Mouse (Mus musculus) thymus, postnatal 25 days (tissue): ENCODE results near the gene Tmem43.
A peak's percentile ranks its signal among the peaks of the same experiment; 100 is the strongest.
"Not testable (repeated sequence)": the region's sequence is repeated elsewhere in the genome, so short reads cannot be mapped to it uniquely, and the experiment has no call there.

ENCODE experiments used
- DNase-seq: peaks from one replicate; pipeline ENCODE4 v3.0.0; 2022

Gene Tmem43

DNA sequence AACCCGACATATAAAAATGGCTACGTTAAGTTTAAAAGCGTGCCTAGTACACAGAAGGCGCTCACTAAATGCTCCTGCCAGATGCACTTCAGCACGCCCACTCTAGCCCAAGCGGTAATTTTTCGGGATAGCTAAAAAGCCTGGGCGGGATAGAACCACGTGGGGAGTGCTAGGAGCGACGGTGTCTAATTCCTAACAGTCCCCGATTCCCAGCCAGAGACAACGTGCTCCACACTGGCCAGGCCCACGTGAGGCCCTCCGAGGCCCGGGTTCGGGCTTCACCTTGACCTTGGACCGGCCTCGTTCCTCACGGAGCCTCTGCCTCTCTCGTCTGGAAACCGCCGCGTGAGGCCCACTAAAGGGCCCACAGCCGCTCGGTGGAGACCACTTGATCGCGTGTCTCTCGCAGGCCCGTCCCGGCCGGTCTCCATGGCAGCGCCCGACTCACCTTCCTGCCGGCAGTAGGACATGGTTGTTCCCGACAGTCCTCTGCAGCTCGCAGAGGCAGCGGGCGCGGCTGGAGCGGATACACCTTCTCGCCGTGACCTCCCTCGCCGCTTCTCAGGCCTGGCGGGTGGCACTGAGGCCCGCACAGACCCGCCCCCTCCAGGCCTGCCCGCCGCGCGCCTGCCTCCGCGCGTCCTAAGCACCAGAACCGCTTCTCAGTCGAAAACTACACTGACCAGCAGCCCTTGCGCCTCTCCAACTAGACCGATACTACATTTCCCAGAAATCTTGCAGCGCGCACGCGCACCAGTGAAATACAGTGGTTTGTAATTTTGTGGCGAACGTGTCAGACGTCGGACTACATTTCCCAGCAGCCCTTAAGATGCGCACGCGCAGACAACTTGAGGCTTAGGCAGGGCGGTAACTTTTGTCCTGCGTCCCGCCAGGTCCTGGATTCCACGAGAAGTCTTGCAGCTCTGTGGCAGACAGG, at the start of gene Tmem43, which contains the start of gene Chchd4:
Gene Tmem43 (plus strand): TSS at position 836 of the 937 bp plus-strand sequence.
Gene Chchd4 (minus strand): TSS at position 679 of the 937 bp plus-strand sequence.
- DNase-seq: peak; percentile 98

DNA sequence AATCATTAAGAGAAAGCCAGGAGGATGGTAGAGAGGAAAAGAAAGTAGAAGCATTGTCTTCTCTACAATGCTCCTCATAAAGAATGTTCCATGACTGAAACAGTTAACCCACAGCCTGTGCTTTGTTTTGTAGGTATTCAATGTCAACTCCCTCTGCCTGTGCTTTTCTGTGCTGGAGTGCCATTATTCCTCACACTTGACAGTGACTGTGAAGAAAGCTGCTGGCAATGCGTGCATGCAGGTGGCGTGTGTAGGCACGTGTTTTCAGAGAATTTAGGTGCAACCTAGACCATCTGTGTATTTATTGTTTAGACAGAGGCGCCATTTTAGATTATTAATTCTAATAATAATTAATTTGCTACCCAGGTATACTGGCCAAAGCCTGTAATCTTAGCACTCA, 49.4 kb upstream of the Tmem43 start:
- DNase-seq: no peak

DNA sequence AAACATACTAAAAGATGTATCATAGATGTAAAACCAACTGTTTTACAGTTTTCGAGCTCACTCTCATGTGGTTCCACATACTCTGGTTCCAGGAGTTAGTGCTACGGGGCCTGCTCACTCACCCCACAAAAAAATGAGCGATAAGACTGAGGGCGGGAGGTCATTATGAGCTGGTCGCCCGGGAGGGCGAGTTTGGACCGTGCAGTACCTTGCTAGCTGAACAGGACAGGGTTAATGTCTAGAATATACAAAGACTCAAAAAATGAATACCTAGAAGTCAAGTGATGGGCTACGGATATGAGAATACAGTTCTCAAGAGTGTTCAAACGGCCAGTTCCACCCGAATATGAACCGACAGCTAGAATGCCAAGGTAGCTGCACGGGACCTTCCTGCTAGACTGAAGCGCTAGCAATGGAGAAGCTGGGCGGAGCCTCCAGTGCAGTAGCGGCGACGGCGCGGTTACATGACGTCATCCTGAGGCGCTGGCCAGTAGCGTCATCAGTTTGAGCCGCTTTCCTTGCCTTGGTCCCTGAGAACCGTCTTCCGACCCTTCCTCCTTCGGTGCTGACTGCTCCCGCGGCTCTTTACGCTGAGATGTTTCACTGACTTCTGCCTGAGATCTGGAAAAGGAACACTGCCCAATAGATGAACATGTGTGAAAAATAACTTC, 32.9 kb upstream of the Tmem43 start:
- DNase-seq: peak; percentile 93

DNA sequence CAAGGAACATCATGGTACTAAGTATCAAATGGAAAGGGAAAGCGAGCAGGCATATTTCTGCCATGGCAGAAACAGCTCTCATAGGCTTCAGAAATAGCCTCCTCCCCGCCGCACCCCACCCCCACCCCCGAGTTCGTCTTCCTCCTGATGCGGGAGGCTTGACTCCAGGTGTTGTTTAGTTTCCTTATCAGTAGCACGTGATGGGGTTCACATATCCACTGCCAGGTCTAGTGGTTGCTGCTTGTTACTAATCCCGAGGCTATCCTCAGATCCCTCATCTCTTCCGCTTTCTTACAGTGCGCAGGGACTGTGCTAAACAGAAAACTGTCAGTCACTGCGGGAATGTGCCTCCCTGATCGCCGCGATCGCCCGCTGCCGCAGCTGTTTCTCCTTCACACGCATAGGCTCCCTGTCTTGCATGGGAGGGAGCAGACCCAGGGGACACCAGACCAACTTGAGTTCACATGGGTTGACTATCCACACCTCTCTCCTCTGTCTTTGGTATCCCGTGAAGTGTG, 32.3 kb upstream of the Tmem43 start:
- DNase-seq: no peak

DNA sequence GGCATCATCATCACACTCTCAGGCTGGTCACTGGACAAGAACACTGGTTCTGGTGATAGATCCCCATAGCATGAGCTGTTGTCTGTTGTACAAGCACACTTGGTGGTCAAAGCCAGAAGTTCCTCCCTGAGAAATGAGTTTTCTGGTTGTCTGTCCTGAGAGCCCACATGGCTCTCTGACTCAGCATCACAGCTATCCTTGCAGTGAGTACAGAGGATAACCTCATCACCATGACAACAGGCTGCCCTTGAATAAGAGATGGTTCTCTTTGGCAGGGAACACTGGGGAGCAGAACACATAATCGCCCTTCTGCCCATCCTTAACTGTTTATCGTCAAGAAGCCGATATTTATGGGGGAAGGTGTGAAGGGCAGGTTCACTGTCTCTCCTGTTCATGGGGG, 28.2 kb upstream of the Tmem43 start:
- no peak for DNase-seq

DNA sequence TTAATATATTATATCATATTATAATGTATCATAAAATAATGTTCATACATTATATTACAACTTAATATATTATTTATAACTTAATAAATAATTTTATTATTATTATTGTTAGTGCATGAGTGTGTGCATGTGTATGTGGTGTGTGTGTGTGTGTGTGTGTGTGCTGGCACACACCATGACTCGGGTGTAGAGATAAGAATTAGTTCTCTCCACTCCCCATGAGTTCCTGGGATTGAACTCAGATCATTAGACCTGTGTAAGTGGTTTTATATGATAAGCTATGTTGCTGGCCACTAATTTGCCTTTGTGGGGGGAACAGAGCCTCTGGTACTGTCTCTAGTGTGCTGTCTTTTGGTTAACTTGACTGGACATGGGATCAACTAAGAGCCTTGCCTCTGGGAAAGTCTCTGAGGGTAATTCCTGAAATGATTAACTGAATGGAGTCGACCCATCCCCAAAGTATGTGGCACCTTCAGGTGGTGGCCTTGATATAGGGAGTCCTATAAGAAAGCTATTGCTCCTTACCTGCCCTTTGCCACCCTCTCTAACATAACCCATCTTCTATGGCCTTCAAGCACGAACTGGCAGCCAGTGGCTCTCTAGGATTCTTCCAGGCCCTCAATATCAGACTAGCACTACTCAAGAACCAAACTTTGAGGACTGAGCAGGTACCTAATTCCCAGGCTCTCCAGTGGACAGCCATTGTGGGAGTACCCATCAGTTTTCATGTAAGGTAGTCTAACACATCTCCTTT, 23.9 kb upstream of the Tmem43 start:
- no peak for DNase-seq

DNA sequence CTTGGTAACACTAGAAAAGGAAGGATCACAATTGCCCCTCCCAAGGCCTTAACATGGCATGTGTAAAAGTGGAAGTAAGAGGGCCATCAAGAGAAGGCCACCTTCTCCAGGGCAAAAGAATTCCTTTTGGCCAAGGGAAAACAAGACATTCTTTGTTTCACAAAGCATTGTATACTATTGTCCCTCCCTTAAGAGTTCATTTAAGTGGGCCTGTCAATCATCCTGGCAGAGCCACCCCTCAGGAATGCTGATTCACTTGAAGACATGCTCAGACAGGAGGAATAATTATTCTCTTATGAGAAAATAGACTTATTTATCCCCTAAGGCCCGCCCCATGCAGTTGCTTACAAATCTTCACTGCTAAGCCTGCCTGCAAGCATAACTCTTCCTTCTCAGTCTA, 21.4 kb upstream of the Tmem43 start:
- no peak for DNase-seq

DNA sequence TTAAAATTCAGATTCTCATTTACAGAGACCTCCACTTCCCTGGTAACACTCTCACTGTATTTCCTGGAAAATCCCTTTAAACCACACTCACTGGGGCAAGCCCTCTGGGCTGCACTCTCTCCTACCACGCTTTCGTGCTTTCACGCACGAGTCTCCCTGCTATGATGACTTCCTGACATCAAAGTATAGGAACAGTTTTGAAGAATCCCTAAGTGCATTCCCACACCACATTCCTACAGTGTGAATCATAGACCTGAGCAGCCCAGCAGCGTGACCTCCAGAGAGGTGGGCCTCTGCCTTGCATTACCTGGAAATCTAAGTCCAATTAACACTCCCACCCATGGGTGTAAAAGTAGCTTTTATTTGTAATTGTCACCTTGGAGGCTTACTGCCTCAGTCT, 19.0 kb upstream of the Tmem43 start:
- no peak for DNase-seq

DNA sequence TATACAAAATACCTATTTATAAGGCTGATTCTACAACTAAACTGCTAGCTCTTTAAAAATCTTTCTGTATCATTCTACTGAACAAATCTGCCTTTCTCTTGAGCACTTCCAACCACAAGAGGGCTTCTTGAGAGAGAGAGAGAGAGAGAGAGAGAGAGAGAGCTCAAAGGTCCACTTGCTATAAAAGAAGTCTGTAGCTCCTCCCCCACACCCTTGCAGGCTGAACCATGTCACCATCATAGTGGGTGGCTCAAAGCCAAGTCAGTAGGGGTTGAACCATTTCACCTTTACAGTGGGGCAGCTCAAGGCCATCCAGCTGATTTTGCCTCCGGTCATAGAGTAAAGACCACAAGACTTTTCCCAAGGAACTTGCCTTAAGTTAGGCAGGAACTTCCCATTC, 14.0 kb upstream of the Tmem43 start:
- DNase-seq: no peak

DNA sequence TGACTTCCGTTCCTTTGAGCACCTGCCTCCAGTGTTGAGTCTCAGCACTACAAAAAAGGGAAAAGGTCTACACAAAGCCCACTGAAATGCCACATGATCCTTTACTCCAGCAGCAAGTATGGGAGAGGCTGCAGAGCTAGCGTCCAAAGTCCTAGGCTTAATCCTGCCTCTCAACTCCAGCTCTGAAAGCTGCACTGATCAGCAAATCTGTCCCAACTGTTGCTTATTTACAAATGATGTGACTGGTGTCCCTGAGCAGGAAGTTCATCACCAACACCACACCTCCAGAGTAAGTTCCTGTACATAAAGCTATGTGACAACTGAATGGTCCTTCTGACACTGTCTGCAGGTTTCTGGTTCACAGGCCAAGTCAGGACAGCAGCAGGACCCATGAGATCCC, 7.7 kb upstream of the Tmem43 start:
- no peak for DNase-seq

DNA sequence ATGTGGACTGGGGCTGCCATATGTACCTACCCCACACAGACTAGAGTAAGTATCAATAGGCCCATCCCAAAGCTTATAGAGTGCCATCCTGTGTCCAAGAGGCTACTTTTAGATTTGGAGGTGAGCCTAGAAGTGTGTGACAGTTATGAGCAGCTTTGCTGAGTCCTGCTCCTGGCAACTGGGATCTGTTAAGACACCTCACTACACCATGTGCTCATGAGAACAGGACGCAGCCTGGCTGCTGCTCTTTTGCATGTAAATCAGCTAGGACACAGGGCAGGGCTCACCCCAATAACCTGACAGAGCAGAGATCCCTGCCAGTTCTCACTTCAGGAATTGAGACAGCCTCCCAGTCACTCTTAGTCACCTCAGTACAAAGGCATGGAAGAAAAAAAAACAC, 6.4 kb upstream of the Tmem43 start:
- DNase-seq: no peak

DNA sequence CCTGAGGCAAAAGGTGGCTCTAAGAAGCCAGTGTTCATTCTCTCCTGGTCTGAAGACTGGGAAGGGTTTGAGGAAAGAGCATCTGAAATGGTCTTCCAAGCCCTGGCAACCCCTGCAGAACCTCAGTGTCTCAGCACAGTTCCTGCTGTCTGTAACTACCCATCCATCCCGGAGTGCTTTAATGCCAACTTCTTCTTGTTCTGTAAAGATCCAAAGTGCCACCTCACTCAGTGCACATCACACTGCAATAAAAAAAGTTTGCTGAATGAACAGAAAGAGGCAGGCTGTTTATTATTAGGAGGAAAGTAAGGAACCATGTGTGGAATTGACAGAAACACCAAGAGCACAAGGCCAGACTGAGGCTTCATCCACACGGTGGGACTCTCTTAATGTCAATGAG, 2.8 kb upstream of the Tmem43 start:
- no peak for DNase-seq

DNA sequence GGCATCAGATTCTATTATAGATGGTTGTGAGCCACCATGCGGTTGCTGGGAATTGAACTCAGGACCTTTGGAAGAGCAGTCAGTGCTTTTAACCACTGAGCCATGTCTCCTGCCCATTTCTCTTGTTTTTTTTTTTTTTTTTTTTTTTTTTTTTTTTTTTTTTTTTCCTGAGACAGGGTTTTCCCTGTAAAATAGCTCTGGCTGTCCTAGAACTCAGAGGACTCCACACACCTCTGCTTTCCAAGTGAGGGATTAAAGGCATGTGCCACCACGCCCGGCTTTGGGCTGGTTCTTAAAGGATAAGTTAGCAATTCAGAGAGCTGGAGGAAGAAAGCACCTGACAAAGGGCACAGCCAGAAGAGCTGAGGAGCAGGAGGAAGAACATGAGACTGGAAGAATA, 2.1 kb upstream of the Tmem43 start:
- not testable (repeated sequence) for DNase-seq

DNA sequence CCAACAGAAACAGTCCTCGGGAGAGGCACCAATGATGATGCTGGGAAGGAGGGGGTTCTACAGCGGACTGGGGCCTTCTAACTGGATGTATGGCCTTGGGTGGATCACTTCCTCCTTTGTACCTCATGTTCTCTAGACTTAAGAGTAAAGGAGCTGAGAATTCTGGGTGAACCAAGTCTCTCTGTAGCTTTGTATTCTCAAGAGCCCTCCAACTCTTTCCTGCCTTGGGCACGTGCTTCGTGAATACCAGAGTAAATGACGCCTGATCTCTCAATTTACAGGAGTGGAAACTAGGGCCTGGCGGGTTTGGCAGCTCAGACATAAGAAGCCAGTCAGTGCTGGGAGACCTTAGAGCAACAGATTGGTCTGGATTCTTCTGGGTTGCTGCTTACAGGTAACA, 1.2 kb upstream of the Tmem43 start:
- peak; percentile 14 for DNase-seq

DNA sequence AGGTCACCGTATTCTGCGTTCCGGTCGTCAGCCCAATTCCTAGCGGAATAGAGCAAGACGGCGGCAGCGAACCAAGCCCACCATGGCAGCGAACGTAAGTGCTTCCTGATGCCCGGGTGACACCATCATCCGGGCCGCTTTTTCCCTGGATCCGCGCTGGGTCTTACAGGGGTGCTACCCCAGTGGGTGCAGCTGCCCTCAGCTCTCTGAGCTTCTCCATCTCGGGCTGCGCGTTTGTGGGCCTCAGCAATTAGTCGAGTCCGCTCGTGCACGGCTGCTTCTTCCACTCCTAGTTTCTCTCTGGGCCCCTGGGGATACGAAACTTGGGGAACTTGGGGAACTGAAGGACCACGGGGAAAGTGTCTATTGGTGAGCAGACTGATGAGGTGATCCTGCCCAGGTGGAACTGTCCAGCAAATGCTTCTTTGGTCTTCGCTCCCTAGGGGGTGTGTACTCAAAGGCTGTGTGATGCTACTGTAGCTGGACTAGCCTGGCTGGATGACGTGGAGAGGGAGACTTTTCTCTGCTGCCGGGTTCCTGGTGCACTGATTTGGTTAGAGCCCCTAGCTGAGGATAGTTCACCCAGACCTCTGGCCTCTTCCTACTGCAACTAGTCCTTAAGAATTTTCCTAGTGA, 420 bp downstream of the Tmem43 start:
- DNase-seq: no peak

DNA sequence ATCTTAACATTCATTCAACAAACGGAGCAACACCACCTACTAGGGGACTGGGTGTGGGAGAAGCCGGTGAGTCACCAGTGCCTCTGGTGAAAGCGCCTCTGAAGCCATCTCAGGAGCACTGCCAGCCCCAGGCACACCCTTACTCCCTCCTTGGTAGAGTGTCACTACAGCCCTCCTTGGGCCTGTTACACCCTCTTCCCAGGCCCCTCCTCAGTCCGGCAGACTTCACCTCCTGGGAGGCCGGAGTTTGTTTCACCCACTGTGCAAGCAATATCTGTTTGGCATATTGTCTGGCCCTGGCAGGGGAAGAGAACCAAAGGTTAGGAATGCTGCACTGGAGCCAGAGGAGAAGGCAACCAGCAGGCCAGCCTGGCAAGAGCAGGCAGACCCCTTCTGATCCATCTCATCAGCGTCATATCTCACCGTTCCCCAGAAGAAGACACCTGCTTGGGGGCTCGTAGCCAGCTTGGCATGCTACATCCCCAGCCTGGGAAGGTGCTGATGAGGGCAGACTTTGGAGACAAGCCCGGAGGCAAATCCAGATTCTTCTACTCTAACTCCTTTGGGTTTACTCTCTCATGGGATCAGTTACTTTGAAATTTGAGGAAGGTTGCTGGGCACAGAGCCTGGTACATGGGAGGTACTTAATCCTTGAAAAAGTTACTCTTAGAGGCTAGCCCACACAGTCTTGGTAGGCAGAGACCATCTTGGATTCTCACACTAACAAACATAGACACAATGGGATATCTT, 1.1 kb downstream of the Tmem43 start:
- no peak for DNase-seq

DNA sequence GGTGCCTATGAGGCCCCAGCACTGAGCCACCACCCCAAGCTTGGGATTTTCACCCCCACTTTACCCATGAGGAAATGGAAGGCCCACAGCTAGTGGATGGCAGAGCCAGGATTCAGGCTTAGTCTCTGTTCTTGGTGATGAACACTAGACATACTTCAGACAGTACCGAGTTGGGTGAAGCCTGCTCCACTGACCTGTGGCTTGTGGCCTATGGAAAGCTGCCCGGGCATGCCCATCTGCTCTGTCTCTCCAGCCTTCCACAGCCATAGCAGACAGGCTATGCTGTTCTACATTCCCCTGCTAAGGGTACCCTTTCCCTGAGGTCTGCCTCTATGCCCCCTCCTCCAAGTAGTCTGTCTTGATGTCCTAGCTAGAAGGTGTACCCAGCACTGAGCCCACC, 3.0 kb downstream of the Tmem43 start:
- DNase-seq: no peak

DNA sequence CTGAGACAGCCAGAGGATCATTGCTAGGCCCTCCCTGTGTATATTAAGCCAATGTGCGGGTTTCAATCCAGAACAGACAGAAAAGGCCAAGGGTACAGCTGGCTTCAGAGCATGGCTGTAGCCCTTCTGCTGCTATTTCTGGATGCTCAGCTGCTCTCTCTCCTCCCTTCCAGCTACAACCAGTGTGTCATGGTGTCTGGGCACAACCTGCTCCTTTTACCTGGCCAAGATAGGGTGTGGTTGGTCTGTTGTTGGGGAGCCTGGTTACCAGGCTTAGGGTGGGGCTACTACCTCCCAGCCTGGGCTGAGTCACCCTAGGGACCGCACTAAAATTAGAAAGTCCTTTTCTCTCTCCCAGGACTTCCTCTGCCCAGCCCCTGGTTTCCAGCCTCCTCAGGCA, 9.9 kb downstream of the Tmem43 start:
- DNase-seq: no peak

DNA sequence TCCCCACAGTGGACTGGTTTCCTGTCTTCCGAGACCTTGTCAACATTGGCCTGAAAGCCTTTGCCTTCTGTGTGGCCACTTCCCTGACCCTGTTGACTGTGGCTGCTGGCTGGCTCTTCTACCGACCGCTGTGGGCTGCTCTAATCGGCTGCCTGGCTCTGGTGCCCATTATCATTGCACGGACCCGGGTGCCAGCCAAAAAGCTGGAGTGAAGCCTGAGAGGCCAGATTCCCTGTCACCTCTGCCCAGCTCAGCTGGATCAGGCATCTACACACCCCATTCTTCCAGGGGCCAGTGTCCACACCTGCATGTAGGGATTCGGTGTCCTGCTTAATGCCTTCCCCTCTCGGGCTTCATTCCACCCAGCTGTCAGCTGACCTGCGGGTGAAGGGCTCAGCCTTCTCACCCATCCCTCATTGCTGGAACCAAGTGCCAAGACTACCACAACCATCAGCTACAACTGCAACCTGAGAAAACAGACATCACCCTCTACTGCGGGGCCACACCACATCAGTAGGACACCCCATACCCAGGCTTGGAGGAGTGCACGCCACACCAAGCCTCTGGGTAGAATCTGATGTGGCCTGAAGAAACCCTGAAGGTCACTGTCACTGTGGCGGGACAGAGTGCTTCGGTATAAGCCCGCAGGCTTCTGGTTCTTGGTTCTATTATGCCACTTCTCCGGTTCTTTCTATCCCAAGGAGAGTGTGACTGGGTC, 13.4 kb downstream of the Tmem43 start:
- no peak for DNase-seq

DNA sequence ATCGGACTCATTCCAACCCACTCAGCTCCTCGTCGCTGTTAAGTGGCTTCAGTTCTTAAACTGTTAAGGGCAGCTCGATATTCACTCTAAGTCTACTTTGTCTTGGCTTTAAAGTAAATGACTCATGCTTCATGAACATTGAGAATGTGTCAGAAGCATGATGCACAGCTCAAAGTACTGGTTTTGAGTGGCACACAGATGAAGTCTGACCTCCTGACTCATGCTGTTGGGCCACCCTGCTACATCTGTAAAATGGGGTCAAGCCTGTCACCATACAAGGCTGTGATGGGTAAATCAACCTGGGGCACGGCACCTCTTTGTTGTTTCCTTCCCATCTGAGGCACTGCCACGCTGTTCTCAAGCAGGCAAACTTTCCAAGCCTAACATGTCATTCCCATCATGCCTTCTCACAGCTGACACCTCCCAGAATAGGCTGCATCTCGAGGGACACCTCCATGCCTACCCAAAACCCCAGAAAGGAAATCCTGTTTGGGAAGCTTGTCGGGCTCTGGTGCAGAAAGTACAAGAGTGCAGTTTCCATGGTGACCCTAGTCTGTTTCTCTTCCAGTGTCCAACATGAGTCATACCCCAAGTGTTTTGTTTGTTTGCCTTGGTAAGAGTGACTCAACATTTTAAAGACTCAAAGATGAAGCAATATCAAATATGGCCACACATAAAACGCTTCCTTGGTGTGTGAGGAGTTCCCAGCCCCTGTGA, 15.2 kb downstream of the Tmem43 start:
- no peak for DNase-seq

DNA sequence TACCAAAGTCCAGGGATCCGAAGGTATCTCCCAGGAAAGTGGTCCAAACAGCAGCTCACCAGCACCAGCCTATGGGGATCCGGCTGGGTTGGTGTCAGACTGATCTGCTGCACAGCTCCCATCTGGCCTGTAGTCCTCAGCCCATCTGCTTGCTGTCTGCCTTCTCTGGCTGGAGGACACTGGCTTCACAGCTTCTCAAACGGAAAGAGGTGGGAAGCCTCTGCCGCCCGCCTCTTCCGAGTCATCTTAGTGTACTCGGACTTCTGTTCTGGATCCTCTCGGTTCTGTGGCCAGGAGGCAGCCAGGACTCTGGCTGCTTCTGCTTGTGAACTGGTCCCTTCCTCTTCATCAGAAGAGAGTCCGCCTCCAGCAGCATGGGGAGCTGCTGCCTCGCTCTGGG, 16.4 kb downstream of the Tmem43 start:
- no peak for DNase-seq
